Mouse (Mus musculus): ENCODE data around the gene Coq2. TPM values are rescaled to one million over a fixed set of nuclear protein-coding genes. Genes with fewer than 3 reads are reported as not detected.

Gene Coq2
- polyA plus RNA-seq, 1 experiment from 2014 or later, result 49.6 TPM

GRCm38 (mm10) chr5:100671398-100671797 lies 3.5 kb downstream of the Coq2 start:
- 29% methylated on average over 5 of the region's 5 CpGs for WGBS
- H3K9me3 ChIP-seq (ENCODE audit: control insufficient read depth, low read length), result no peaks in the 10 kb centered on the region
- H3K4me2 ChIP-seq (ENCODE audit: low read length), result no peak overlapping the region
- ATAC-seq, result no peak
- H3K4me1 ChIP-seq (ENCODE audit: control insufficient read depth, insufficient read depth, low read depth, low read length), result peaks cover 14% of the 10 kb centered on the region
- no peak overlapping the region for H3K4me3 ChIP-seq (ENCODE audit: low read length)
- H3K27ac ChIP-seq (ENCODE audit: low read depth, low read length), result no peak overlapping the region
- H3K36me3 ChIP-seq (ENCODE audit: control insufficient read depth, insufficient read depth, low read length), result peaks cover under 1% of the 10 kb centered on the region; the same call in 1 of the 2 replicates
- no peak overlapping the region for H3K9ac ChIP-seq (ENCODE audit: low read depth, low read length)
- H3K27me3 ChIP-seq (replicated peaks; ENCODE audit: control insufficient read depth, insufficient read depth, low read length), result no peaks in the 10 kb centered on the region

- Histone ChIP-seq H3K36me3 (ENCODE audit: control insufficient read depth, insufficient read depth, low read length) (peaks cover 11% of the 10 kb centered on the region), H3K9ac (ENCODE audit: low read depth, low read length) (no peak overlapping the region), H3K27ac (ENCODE audit: low read depth, low read length) (no peak overlapping the region), H3K4me3 (ENCODE audit: low read length) (no peak overlapping the region), H3K27me3 (replicated peaks; ENCODE audit: control insufficient read depth, insufficient read depth, low read length) (no peaks in the 10 kb centered on the region), H3K4me1 (ENCODE audit: control insufficient read depth, insufficient read depth, low read depth, low read length) (no peaks in the 10 kb centered on the region), H3K4me2 (ENCODE audit: low read length) (no peak overlapping the region), H3K9me3 (ENCODE audit: control insufficient read depth, low read length) (no peaks in the 10 kb centered on the region)
- no peak for ATAC-seq
- 82% methylated on average over 1 of the region's 1 CpGs for WGBS
Observed at GRCm38 (mm10) chr5:100666965-100667364, 8.0 kb downstream of the Coq2 start.

GRCm38 (mm10) chr5:100663854-100664253 lies 11.1 kb downstream of the Coq2 start:
- H3K27ac ChIP-seq (ENCODE audit: low read depth, low read length), result no peak overlapping the region
- no peaks in the 10 kb centered on the region for H3K4me1 ChIP-seq (ENCODE audit: control insufficient read depth, insufficient read depth, low read depth, low read length)
- no peak overlapping the region for H3K4me2 ChIP-seq (ENCODE audit: low read length)
- H3K36me3 ChIP-seq (ENCODE audit: control insufficient read depth, insufficient read depth, low read length), result peaks cover 19% of the 10 kb centered on the region
- no peaks in the 10 kb centered on the region for H3K9me3 ChIP-seq (ENCODE audit: control insufficient read depth, low read length)
- ATAC-seq, result no peak
- WGBS, result 50% methylated on average over 5 of the region's 5 CpGs
- H3K9ac ChIP-seq (ENCODE audit: low read depth, low read length), result no peak overlapping the region
- H3K27me3 ChIP-seq (replicated peaks; ENCODE audit: control insufficient read depth, insufficient read depth, low read length), result no peaks in the 10 kb centered on the region
- no peak overlapping the region for H3K4me3 ChIP-seq (ENCODE audit: low read length)

GRCm38 (mm10) chr5:100663011-100663410 lies 11.9 kb downstream of the Coq2 start:
- no peak overlapping the region for H3K9ac ChIP-seq (ENCODE audit: low read depth, low read length)
- WGBS, result 95% methylated on average over 6 of the region's 6 CpGs
- no peak for ATAC-seq
- no peaks in the 10 kb centered on the region for H3K4me1 ChIP-seq (ENCODE audit: control insufficient read depth, insufficient read depth, low read depth, low read length)
- no peak overlapping the region for H3K4me2 ChIP-seq (ENCODE audit: low read length)
- H3K27me3 ChIP-seq (replicated peaks; ENCODE audit: control insufficient read depth, insufficient read depth, low read length), result no peaks in the 10 kb centered on the region
- no peak overlapping the region for H3K27ac ChIP-seq (ENCODE audit: low read depth, low read length)
- no peak overlapping the region for H3K4me3 ChIP-seq (ENCODE audit: low read length)
- H3K9me3 ChIP-seq (ENCODE audit: control insufficient read depth, low read length), result no peaks in the 10 kb centered on the region
- peaks cover 21% of the 10 kb centered on the region for H3K36me3 ChIP-seq (ENCODE audit: control insufficient read depth, insufficient read depth, low read length)

GRCm38 (mm10) chr5:100658460-100658859 lies 16.5 kb downstream of the Coq2 start:
- H3K4me1 ChIP-seq (ENCODE audit: control insufficient read depth, insufficient read depth, low read depth, low read length), result no peaks in the 10 kb centered on the region
- H3K9me3 ChIP-seq (ENCODE audit: control insufficient read depth, low read length), result no peaks in the 10 kb centered on the region
- H3K27ac ChIP-seq (ENCODE audit: low read depth, low read length), result no peak overlapping the region
- no peak overlapping the region for H3K4me3 ChIP-seq (ENCODE audit: low read length)
- no peaks in the 10 kb centered on the region for H3K27me3 ChIP-seq (replicated peaks; ENCODE audit: control insufficient read depth, insufficient read depth, low read length)
- WGBS, result 84% methylated on average over 6 of the region's 6 CpGs
- no peak overlapping the region for H3K9ac ChIP-seq (ENCODE audit: low read depth, low read length)
- no peak overlapping the region for H3K4me2 ChIP-seq (ENCODE audit: low read length)
- peaks cover 35% of the 10 kb centered on the region for H3K36me3 ChIP-seq (ENCODE audit: control insufficient read depth, insufficient read depth, low read length)
- no peak for ATAC-seq

- 86% methylated on average over 6 of the region's 6 CpGs for WGBS
- Histone ChIP-seq H3K4me2 (ENCODE audit: low read length) (no peak overlapping the region), H3K9ac (ENCODE audit: low read depth, low read length) (no peak overlapping the region), H3K4me3 (ENCODE audit: low read length) (no peak overlapping the region), H3K4me1 (ENCODE audit: control insufficient read depth, insufficient read depth, low read depth, low read length) (no peaks in the 10 kb centered on the region), H3K27ac (ENCODE audit: low read depth, low read length) (no peak overlapping the region), H3K9me3 (ENCODE audit: control insufficient read depth, low read length) (no peaks in the 10 kb centered on the region), H3K27me3 (replicated peaks; ENCODE audit: control insufficient read depth, insufficient read depth, low read length) (no peaks in the 10 kb centered on the region), H3K36me3 (ENCODE audit: control insufficient read depth, insufficient read depth, low read length) (peaks cover 32% of the 10 kb centered on the region)
- ATAC-seq, result no peak
Observed at GRCm38 (mm10) chr5:100656352-100656751, 18.6 kb downstream of the Coq2 start.

- Histone ChIP-seq H3K27ac (ENCODE audit: low read depth, low read length) (no peak overlapping the region), H3K9ac (ENCODE audit: low read depth, low read length) (no peak overlapping the region), H3K4me2 (ENCODE audit: low read length) (no peak overlapping the region), H3K4me1 (ENCODE audit: control insufficient read depth, insufficient read depth, low read depth, low read length) (no peaks in the 10 kb centered on the region), H3K4me3 (ENCODE audit: low read length) (no peak overlapping the region), H3K27me3 (replicated peaks; ENCODE audit: control insufficient read depth, insufficient read depth, low read length) (no peaks in the 10 kb centered on the region), H3K9me3 (ENCODE audit: control insufficient read depth, low read length) (no peaks in the 10 kb centered on the region), H3K36me3 (ENCODE audit: control insufficient read depth, insufficient read depth, low read length) (peaks cover 20% of the 10 kb centered on the region)
- 83% methylated on average over 9 of the region's 9 CpGs for WGBS
- no peak for ATAC-seq
Observed at GRCm38 (mm10) chr5:100652327-100652726, 22.6 kb downstream of the Coq2 start.

- Histone ChIP-seq H3K4me3 (ENCODE audit: low read length) (no peak overlapping the region), H3K27me3 (replicated peaks; ENCODE audit: control insufficient read depth, insufficient read depth, low read length) (no peaks in the 10 kb centered on the region), H3K27ac (ENCODE audit: low read depth, low read length) (no peak overlapping the region), H3K9me3 (ENCODE audit: control insufficient read depth, low read length) (no peaks in the 10 kb centered on the region), H3K36me3 (ENCODE audit: control insufficient read depth, insufficient read depth, low read length) (peaks cover 14% of the 10 kb centered on the region), H3K4me2 (ENCODE audit: low read length) (no peak overlapping the region), H3K9ac (ENCODE audit: low read depth, low read length) (no peak overlapping the region), H3K4me1 (ENCODE audit: control insufficient read depth, insufficient read depth, low read depth, low read length) (no peaks in the 10 kb centered on the region)
- WGBS, result 89% methylated on average over 10 of the region's 10 CpGs
- no peak for ATAC-seq
Observed at GRCm38 (mm10) chr5:100651486-100651885, 23.5 kb downstream of the Coq2 start.

- Histone ChIP-seq H3K9ac (ENCODE audit: low read depth, low read length) (no peak overlapping the region), H3K4me2 (ENCODE audit: low read length) (no peak overlapping the region), H3K4me1 (ENCODE audit: control insufficient read depth, insufficient read depth, low read depth, low read length) (no peaks in the 10 kb centered on the region), H3K4me3 (ENCODE audit: low read length) (no peak overlapping the region), H3K27me3 (replicated peaks; ENCODE audit: control insufficient read depth, insufficient read depth, low read length) (no peaks in the 10 kb centered on the region), H3K9me3 (ENCODE audit: control insufficient read depth, low read length) (no peaks in the 10 kb centered on the region), H3K36me3 (ENCODE audit: control insufficient read depth, insufficient read depth, low read length) (peaks cover 12% of the 10 kb centered on the region), H3K27ac (ENCODE audit: low read depth, low read length) (no peak overlapping the region)
- 91% methylated on average over 7 of the region's 7 CpGs for WGBS
- no peak for ATAC-seq
Observed at GRCm38 (mm10) chr5:100650969-100651368, 24.0 kb downstream of the Coq2 start.

- Histone ChIP-seq H3K36me3 (ENCODE audit: control insufficient read depth, insufficient read depth, low read length) (no peaks in the 10 kb centered on the region), H3K4me3 (ENCODE audit: low read length) (no peak overlapping the region), H3K27ac (ENCODE audit: low read depth, low read length) (no peak overlapping the region), H3K9ac (ENCODE audit: low read depth, low read length) (no peak overlapping the region), H3K4me2 (ENCODE audit: low read length) (no peak overlapping the region), H3K9me3 (ENCODE audit: control insufficient read depth, low read length) (no peaks in the 10 kb centered on the region), H3K4me1 (ENCODE audit: control insufficient read depth, insufficient read depth, low read depth, low read length) (no peaks in the 10 kb centered on the region), H3K27me3 (replicated peaks; ENCODE audit: control insufficient read depth, insufficient read depth, low read length) (no peaks in the 10 kb centered on the region)
- no peak for ATAC-seq
- WGBS, result 47% methylated on average over 6 of the region's 6 CpGs
Observed at GRCm38 (mm10) chr5:100648546-100648945, 26.4 kb downstream of the Coq2 start.

All from hindbrain, embryonic 16.5 days (tissue).